Mouse (Mus musculus) CD8-positive naive resting alpha-beta T cell, adult 2 months (primary cell): Measurements from ENCODE around the gene Rint1.
"Not testable (repeated sequence)": the region's sequence is repeated elsewhere in the genome, so short reads cannot be mapped to it uniquely, and the experiment has no call there.

ENCODE experiments used
- DNase-seq, 2 experiments: peaks; one replicate each; pipeline ENCODE4 v3.0.0; 2022; ENCODE audit warnings: low read depth in 2 of 2, low spot score in 2 of 2

The Rint1 gene

GRCm38 (mm10) chr5:23824171-23824733 is 36.7 kb downstream of the Rint1 start:
- DNase-seq: no peak

DNA sequence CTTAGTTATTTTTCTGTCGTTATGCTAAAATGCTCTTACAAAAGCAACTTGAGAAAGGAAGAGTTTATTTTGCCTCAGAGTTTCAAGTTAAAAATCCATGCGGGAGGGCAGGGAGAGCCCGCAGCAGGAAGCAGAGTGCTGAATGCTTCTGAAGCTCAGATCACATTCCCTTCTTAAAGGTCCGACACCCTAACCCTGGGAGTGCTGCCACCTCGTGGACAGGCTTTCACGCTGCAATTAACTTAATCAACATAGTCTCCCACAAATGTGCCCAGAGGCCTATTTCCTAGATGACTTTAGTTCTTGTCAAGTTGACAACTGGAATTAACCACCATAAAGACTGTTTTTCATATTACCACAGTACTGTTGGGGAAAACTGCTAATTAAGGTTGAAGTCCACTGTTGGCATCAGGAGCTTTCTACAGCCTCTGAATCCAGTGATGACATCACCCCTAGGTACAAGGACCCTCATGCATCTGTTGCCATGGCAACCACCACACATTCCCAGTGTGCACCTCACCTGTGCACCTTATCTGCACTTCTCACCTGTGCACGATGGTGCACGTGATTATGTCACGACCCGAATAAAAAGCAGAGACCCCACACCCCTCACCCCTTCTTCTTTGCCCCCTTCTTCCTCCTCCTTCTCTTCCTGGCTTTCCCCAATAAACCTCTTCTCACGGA is 39.0 kb downstream of the Rint1 start:
- peak; percentile 49 to 71 for DNase-seq

- no peak for DNase-seq
Observed at GRCm38 (mm10) chr5:23830897-23831752, 43.6 kb downstream of the Rint1 start.

GRCm38 (mm10) chr5:23835691-23836090 is 48.2 kb downstream of the Rint1 start:
- DNase-seq: not testable (repeated sequence)

DNA sequence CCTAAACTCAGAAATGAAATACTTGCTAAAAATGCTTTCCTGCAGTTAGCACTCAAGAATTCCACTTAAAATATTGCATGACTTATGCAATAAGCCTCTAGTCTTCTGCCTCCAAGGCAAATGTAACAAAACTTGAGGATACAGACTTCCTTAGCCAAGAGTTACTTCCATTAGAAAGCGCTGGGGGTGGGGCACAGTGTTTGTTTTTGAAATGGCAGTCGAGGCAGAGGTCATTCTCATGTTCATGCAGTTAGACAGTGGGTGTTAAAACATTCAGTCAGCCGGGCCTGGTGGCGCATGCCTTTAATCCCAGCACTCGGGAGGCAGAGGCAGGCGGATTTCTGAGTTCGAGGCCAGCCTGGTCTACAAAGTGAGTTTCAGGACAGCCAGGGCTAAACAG is 50.6 kb downstream of the Rint1 start:
- DNase-seq: no peak

- peak; percentile 90 to 92 for DNase-seq
Observed at GRCm38 (mm10) chr5:23843674-23844530, 56.4 kb downstream of the Rint1 start, which contains the start of gene Tomm7. Gene Tomm7, minus strand, starts transcription at chr5:23844161.

GRCm38 (mm10) chr5:23844531-23844841 is 57.0 kb downstream of the Rint1 start:
- no peak for DNase-seq

GRCm38 (mm10) chr5:23845141-23845540 is 57.6 kb downstream of the Rint1 start:
- DNase-seq: no peak

GRCm38 (mm10) chr5:23850345-23851159 is 63.0 kb downstream of the Rint1 start:
- peak; percentile 91 to 92 for DNase-seq

DNA sequence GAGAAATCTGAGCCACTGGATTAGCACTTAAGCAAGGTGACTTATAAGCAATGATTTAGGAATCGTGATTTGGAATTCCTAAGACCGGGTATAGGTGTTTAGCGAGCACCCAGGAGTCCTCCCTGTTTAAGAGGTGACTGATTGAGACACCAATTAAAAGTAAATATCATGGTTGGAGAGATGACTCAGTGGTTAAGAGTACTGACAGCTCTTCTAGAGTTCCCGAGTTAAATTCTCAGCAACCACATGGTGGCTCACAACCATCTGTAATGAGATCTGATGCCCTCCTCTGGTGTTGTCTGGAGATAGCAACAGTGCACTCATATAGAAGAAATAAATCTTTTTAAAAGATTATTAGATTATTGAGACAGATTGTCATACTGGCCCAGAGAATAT is 63.6 kb downstream of the Rint1 start:
- not testable (repeated sequence) for DNase-seq

- peak in 1 of 2 experiments; percentile 36 for DNase-seq
Observed at GRCm38 (mm10) chr5:23852916-23853315, 65.4 kb downstream of the Rint1 start.

DNA sequence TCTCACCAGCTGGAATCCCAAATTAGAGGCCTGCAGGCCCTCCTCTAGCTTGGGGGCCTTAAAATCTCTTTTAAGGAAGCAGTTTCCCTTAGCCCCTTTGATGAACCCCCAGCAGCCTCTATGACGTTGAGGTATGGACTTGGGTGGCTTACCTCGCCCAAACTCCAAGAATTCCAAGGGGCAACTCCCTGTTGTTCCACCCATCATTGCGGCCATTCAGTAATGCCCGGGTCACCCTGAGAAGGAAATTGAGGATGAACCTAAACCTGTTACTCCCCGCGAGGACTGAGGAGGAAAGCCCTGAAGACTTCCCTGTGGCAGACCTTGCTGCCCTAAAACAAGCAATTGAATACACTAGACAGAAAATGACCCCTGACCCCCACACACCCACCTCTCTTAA is 68.0 kb downstream of the Rint1 start:
- DNase-seq: no peak

DNA sequence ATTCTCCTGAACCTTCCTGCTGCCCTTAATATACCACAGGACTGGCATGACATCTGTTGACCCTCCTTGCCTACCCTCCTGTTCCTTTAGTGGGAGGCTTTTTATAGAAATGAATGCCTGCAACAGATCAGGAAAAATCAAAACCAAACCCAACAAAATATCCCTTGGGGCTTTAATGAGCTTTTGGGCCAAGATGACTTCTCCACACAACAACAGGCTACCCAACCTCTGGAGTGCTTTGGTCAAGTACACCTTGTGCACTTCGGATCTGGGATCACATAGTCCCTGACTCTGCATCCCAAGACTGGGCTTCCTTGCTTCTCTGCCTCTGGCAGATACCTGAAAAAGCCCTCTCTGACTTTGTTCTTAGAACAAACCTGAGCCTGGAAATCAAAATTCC is 68.7 kb downstream of the Rint1 start:
- DNase-seq: no peak

- no peak for DNase-seq
Observed at GRCm38 (mm10) chr5:23857189-23857588, 69.7 kb downstream of the Rint1 start.

- no peak for DNase-seq
Observed at GRCm38 (mm10) chr5:23858001-23858400, 70.5 kb downstream of the Rint1 start.

GRCm38 (mm10) chr5:23858643-23859042 is 71.1 kb downstream of the Rint1 start:
- no peak for DNase-seq

DNA sequence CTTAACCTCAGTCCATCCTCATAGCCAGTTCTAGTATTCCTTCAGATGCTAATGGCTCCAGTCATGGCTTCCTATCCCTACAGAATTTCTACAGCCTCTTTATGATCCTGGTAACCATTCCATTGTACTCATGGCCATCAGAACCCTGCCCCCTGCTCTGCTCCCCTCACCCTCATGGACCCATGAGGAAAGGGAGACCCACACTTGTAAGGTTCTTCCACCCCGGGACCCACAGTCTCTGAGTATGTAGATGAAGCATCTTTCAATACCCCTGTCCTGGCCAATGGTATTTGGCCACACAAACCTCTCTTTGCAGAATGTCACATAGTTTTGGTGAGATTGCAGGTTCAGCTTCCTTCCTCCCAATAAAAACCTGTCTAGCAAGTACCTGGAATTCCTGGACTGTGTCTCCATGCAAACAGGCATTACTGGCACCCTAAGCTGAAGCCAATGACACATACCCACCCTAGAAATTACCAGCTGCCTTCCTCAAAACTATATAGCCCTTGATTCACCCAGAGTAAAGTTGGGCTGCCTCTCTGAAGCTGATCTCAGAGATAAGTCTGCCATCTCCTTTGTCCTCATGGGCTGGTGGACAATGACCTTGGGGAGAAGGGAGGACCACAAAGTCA is 71.7 kb downstream of the Rint1 start:
- no peak for DNase-seq

- no peak for DNase-seq
Observed at GRCm38 (mm10) chr5:23859896-23860295, 72.4 kb downstream of the Rint1 start.

GRCm38 (mm10) chr5:23861721-23862120 is 74.2 kb downstream of the Rint1 start:
- DNase-seq: no peak

- no peak for DNase-seq
Observed at GRCm38 (mm10) chr5:23862291-23862690, 74.8 kb downstream of the Rint1 start.
